Mouse (Mus musculus) stomach, postnatal 0 days (tissue): Measurements from ENCODE around the gene Rgs3.

Source experiments
- CTCF ChIP-seq: IDR thresholded peaks from 2 replicates; pipeline ENCODE4 v1.5.1; 2016; ENCODE audit warnings: antibody characterized with exemption, low read depth, mild to moderate bottlenecking, moderate library complexity
- EP300 ChIP-seq: optimal IDR thresholded peaks from 2 replicates; pipeline ENCODE3; 2016; ENCODE audit warnings: antibody characterized with exemption

DNA sequence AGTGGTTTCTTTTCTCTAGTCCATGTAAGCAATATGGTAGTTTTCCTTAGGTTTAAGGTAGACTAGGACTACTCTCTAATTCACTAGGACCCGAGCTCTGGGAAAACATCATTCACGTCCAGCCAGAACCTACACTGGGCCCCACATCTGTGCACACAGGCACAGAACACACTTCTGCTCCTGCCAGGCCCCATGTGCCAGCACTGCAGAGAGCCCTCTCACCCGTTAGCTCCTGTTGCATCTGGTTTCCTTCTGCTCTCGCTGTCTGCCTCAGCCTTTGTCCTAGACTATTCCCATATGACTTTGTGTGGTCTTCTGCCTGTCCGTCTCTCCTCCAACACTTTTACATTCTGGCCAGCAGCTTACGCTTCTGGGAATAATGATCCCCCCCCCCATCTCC, 25.9 kb upstream of the Rgs3 start:
- TF ChIP-seq CTCF (no peak), EP300 (no peak)
